Mouse (Mus musculus): ENCODE data around the gene Nfu1. TPM values are rescaled to one million over a fixed set of nuclear protein-coding genes. Genes with fewer than 3 reads are reported as not detected.

The Nfu1 gene
- polyA plus RNA-seq, 1 experiment: 88.5 TPM

GRCm38 (mm10) chr6:87054193-87054592, 45.2 kb downstream of the Nfu1 start:
- Histone ChIP-seq H3K4me1 (ENCODE audit: control insufficient read depth, insufficient read depth, low read length) (no peaks in the 10 kb centered on the region), H3K4me3 (replicated peaks; ENCODE audit: extremely low read depth, low read depth, low read length) (no peak overlapping the region)
- no peak for DNase-seq
- TF ChIP-seq CTCF (IDR thresholded peaks at IDR 0.05; ENCODE audit: insufficient read depth, low read length) (no peak), POLR2A (IDR thresholded peaks at IDR 0.05; ENCODE audit: borderline replicate concordance, extremely low read depth, low read depth, low read length) (no peak)
- WGBS: 89% methylated on average over 8 of the region's 8 CpGs

GRCm38 (mm10) chr6:87059754-87060153, 50.7 kb downstream of the Nfu1 start:
- DNase-seq: no peak
- Histone ChIP-seq H3K4me3 (replicated peaks; ENCODE audit: extremely low read depth, low read depth, low read length) (no peak overlapping the region), H3K4me1 (ENCODE audit: control insufficient read depth, insufficient read depth, low read length) (no peaks in the 10 kb centered on the region)
- WGBS: 78% methylated on average over 1 of the region's 1 CpGs
- TF ChIP-seq CTCF (IDR thresholded peaks at IDR 0.05; ENCODE audit: insufficient read depth, low read length) (no peak), POLR2A (IDR thresholded peaks at IDR 0.05; ENCODE audit: borderline replicate concordance, extremely low read depth, low read depth, low read length) (no peak)

GRCm38 (mm10) chr6:87063586-87063985, 54.5 kb downstream of the Nfu1 start:
- WGBS: 84% methylated on average over 4 of the region's 4 CpGs
- DNase-seq: no peak
- Histone ChIP-seq H3K4me3 (replicated peaks; ENCODE audit: extremely low read depth, low read depth, low read length) (no peak overlapping the region), H3K4me1 (ENCODE audit: control insufficient read depth, insufficient read depth, low read length) (no peaks in the 10 kb centered on the region)
- TF ChIP-seq POLR2A (IDR thresholded peaks at IDR 0.05; ENCODE audit: borderline replicate concordance, extremely low read depth, low read depth, low read length): no peak
- no peak for TF ChIP-seq CTCF (IDR thresholded peaks at IDR 0.05; ENCODE audit: insufficient read depth, low read length)

GRCm38 (mm10) chr6:87068209-87068608, 59.2 kb downstream of the Nfu1 start:
- H3K4me3 ChIP-seq (replicated peaks; ENCODE audit: extremely low read depth, low read depth, low read length): no peak overlapping the region
- peaks cover 7% of the 10 kb centered on the region for H3K4me1 ChIP-seq (ENCODE audit: control insufficient read depth, insufficient read depth, low read length)
- no peak for TF ChIP-seq POLR2A (IDR thresholded peaks at IDR 0.05; ENCODE audit: borderline replicate concordance, extremely low read depth, low read depth, low read length)
- TF ChIP-seq CTCF (IDR thresholded peaks at IDR 0.05; ENCODE audit: insufficient read depth, low read length): no peak
- WGBS: 79% methylated on average over 2 of the region's 2 CpGs
- no peak for DNase-seq

GRCm38 (mm10) chr6:87069195-87069900, 60.3 kb downstream of the Nfu1 start:
- DNase-seq: no peak
- H3K4me3 ChIP-seq (replicated peaks; ENCODE audit: extremely low read depth, low read depth, low read length): no peak overlapping the region
- no peak for TF ChIP-seq CTCF (IDR thresholded peaks at IDR 0.05; ENCODE audit: insufficient read depth, low read length)
- TF ChIP-seq POLR2A (IDR thresholded peaks at IDR 0.05; ENCODE audit: borderline replicate concordance, extremely low read depth, low read depth, low read length): no peak
- WGBS: 17% methylated on average over 7 of the region's 7 CpGs
- peaks cover 7% of the 10 kb centered on the region for H3K4me1 ChIP-seq (ENCODE audit: control insufficient read depth, insufficient read depth, low read length)

- WGBS: 92% methylated on average over 4 of the region's 4 CpGs
- DNase-seq: no peak
- no peak for TF ChIP-seq POLR2A (IDR thresholded peaks at IDR 0.05; ENCODE audit: borderline replicate concordance, extremely low read depth, low read depth, low read length)
- TF ChIP-seq CTCF (IDR thresholded peaks at IDR 0.05; ENCODE audit: insufficient read depth, low read length): no peak
- Histone ChIP-seq H3K4me3 (replicated peaks; ENCODE audit: extremely low read depth, low read depth, low read length) (no peak overlapping the region), H3K4me1 (ENCODE audit: control insufficient read depth, insufficient read depth, low read length) (peaks cover 7% of the 10 kb centered on the region)
Observed at GRCm38 (mm10) chr6:87070641-87071040, 61.6 kb downstream of the Nfu1 start.

- Histone ChIP-seq H3K4me3 (replicated peaks; ENCODE audit: extremely low read depth, low read depth, low read length) (no peak overlapping the region), H3K4me1 (ENCODE audit: control insufficient read depth, insufficient read depth, low read length) (peaks cover 7% of the 10 kb centered on the region)
- WGBS: 48% methylated on average over 4 of the region's 4 CpGs
- DNase-seq: no peak
- TF ChIP-seq POLR2A (IDR thresholded peaks at IDR 0.05; ENCODE audit: borderline replicate concordance, extremely low read depth, low read depth, low read length) (no peak), CTCF (IDR thresholded peaks at IDR 0.05; ENCODE audit: insufficient read depth, low read length) (no peak)
Observed at GRCm38 (mm10) chr6:87072759-87073158, 63.7 kb downstream of the Nfu1 start.

- no peak overlapping the region for H3K4me3 ChIP-seq (replicated peaks; ENCODE audit: extremely low read depth, low read depth, low read length)
- no peak for DNase-seq
- 60% methylated on average over 3 of the region's 3 CpGs for WGBS
- no peaks in the 10 kb centered on the region for H3K4me1 ChIP-seq (ENCODE audit: control insufficient read depth, insufficient read depth, low read length)
- TF ChIP-seq POLR2A (IDR thresholded peaks at IDR 0.05; ENCODE audit: borderline replicate concordance, extremely low read depth, low read depth, low read length) (no peak), CTCF (IDR thresholded peaks at IDR 0.05; ENCODE audit: insufficient read depth, low read length) (no peak)
Observed at GRCm38 (mm10) chr6:87075092-87075685, 66.2 kb downstream of the Nfu1 start.

Other genes starting within 250 kb of the Nfu1 start
- 76.5 and 110 TPM in 2 replicates for gene Anxa4, start 215.7 kb upstream of the Nfu1 start, polyA plus RNA-seq (2012; rRNA removed)
- 17.7 and 23.0 TPM in 2 replicates for gene Aak1, start 159.7 kb upstream of the Nfu1 start, polyA plus RNA-seq (2012; rRNA removed)
- 13.3 and 17.3 TPM in 2 replicates for gene Gfpt1, start 33.6 kb downstream of the Nfu1 start, polyA plus RNA-seq (2012; rRNA removed)
- gene D6Ertd527e, start 95.5 kb downstream of the Nfu1 start, polyA plus RNA-seq (2012; rRNA removed): 2.0 and 2.3 TPM in 2 replicates

Data from lung, adult 2 months (tissue).